26 mouse cellular contexts compared by ENCODE assay signal in genomic region chr17:29496211-29497070, GRCm38 (mm10). TPM values are rescaled to one million over a fixed set of nuclear protein-coding genes. Genes with fewer than 3 reads are reported as not detected.
DNase-seq lines count a peak whose midpoint lies in the region; ATAC-seq and TF ChIP-seq lines count a peak whose summit lies in the region.
"Had no signal": no experiment of that assay in that cellular context is flagged by ENCODE, and none has a peak within 500 bp of the region (broad histone marks: within the 10 kb centered on the region; RNA-seq: fewer than 3 reads in every experiment).

No protein-coding gene starts in this region.

- 0 out of 2 replicates have a peak overlapping the region, but pooled peaks have one; percentile 10 for H3K27ac ChIP-seq in lung, embryonic 14.5 days (ENCODE audit: low read depth)
- H3K27ac ChIP-seq in ES-Bruce4 (ENCODE audit: insufficient read depth, low read length), result 0 out of 2 replicates have a peak overlapping the region, but pooled peaks have one; percentile 22
- peak overlapping the region; percentile 84 for H3K27ac ChIP-seq in liver, postnatal 0 days (ENCODE audit: low read depth)
- H3K27ac ChIP-seq: forebrain, embryonic 12.5 days had no signal

- no peak for TF ChIP-seq POLR2A in ES-Bruce4 (IDR thresholded peaks at IDR 0.05; ENCODE audit: insufficient read depth, low read length)

- no peak overlapping the region for H3K4me3 ChIP-seq in lung, embryonic 14.5 days (ENCODE audit: low read depth, low read length)
- no peak overlapping the region for H3K4me3 ChIP-seq in ES-Bruce4 (ENCODE audit: low read depth, low read length)
- no peak overlapping the region for H3K4me3 ChIP-seq in liver, postnatal 0 days (ENCODE audit: low read depth, low read length)
- H3K4me3 ChIP-seq: forebrain, embryonic 12.5 days had no signal

- no peaks in the 10 kb centered on the region for H3K4me1 ChIP-seq in lung, embryonic 14.5 days (ENCODE audit: insufficient read depth)
- H3K4me1 ChIP-seq in ES-Bruce4 (ENCODE audit: control insufficient read depth, insufficient read depth, low read length), result peaks cover 2% of the 10 kb centered on the region
- peaks cover 55% of the 10 kb centered on the region for H3K4me1 ChIP-seq in liver, postnatal 0 days (ENCODE audit: insufficient read depth)

- no peaks in the 10 kb centered on the region for H3K27me3 ChIP-seq in lung, embryonic 14.5 days (ENCODE audit: insufficient read depth, low read length)
- H3K27me3 ChIP-seq in ES-Bruce4 (ENCODE audit: control insufficient read depth, insufficient read depth, low read length, poor library complexity, severe bottlenecking), result no peaks in the 10 kb centered on the region
- no peaks in the 10 kb centered on the region for H3K27me3 ChIP-seq in liver, postnatal 0 days (ENCODE audit: insufficient read depth, low read length)

- WGBS in lung, embryonic 14.5 days, result 77% methylated on average over 6 of the region's 6 CpGs
- WGBS in liver, postnatal 0 days (ENCODE audit: insufficient replicate concordance), result 71% methylated on average over 6 of the region's 6 CpGs

- no peak for TF ChIP-seq CTCF in lung, embryonic 14.5 days (IDR thresholded peaks at IDR 0.05; ENCODE audit: low read depth)
- no peak for TF ChIP-seq CTCF in ES-Bruce4 (IDR thresholded peaks at IDR 0.05; ENCODE audit: low read depth, low read length)
- TF ChIP-seq CTCF in liver, postnatal 0 days (IDR thresholded peaks at IDR 0.05; ENCODE audit: low read depth), result no peak

- peaks cover 24% of the 10 kb centered on the region for H3K36me3 ChIP-seq in lung, embryonic 14.5 days (ENCODE audit: insufficient read depth)
- H3K36me3 ChIP-seq in ES-Bruce4 (ENCODE audit: control insufficient read depth, insufficient read depth, low read length, poor library complexity, severe bottlenecking), result peaks cover 36% of the 10 kb centered on the region
- peaks cover 32% of the 10 kb centered on the region for H3K36me3 ChIP-seq in liver, postnatal 0 days (replicated peaks; ENCODE audit: insufficient read depth, low read length)

- H3K9me3 ChIP-seq in lung, embryonic 14.5 days (ENCODE audit: low read depth, low read length), result no peaks in the 10 kb centered on the region
- no peaks in the 10 kb centered on the region for H3K9me3 ChIP-seq in ES-Bruce4 (replicated peaks; ENCODE audit: control insufficient read depth, insufficient read depth, low read length, poor library complexity, severe bottlenecking)
- no peaks in the 10 kb centered on the region for H3K9me3 ChIP-seq in liver, postnatal 0 days (ENCODE audit: low read length)
- H3K9me3 ChIP-seq: forebrain, embryonic 12.5 days had no signal

- DNase-seq in lung, embryonic 14.5 days, result no peak
- no peak for DNase-seq in lung, adult 18-20 months
- DNase-seq in liver (peak; percentile 53), MN1 (ENCODE audit: low spot score) (no peak)
- no peak for DNase-seq in liver, postnatal 0 days
- no peak for DNase-seq in cerebellum, adult 18-20 months
- DNase-seq in kidney, adult 9 months, result no peak
- DNase-seq: adrenal gland, postnatal 25 days; cerebellum, adult 11-12 months; cerebellum, postnatal 36 days; heart, adult 11 months; kidney, adult 18-20 months; kidney, postnatal 14 days; left cerebral cortex, postnatal 4 days; right cerebral cortex, adult 18-20 months; thymus, postnatal 36 days had no signal

- no peak overlapping the region for H3K4me2 ChIP-seq in lung, embryonic 14.5 days
- peak overlapping the region; percentile 7; the same call in 1 of the 2 replicates for H3K4me2 ChIP-seq in liver, postnatal 0 days (ENCODE audit: low read depth, low read length)
- H3K4me2 ChIP-seq: forebrain, embryonic 12.5 days had no signal

- no peak for ATAC-seq in lung, embryonic 14.5 days (ENCODE audit: insufficient read depth)
- no peak; the same call in 1 of the 2 replicates for ATAC-seq in liver, postnatal 0 days

- no peak overlapping the region for H3K9ac ChIP-seq in lung, embryonic 14.5 days
- H3K9ac ChIP-seq in ES-Bruce4 (ENCODE audit: low read depth, poor library complexity, severe bottlenecking), result no peak overlapping the region
- peak overlapping the region; percentile 19 for H3K9ac ChIP-seq in liver, postnatal 0 days (replicated peaks)
- H3K9ac ChIP-seq: forebrain, embryonic 12.5 days had no signal

- no peak for TF ChIP-seq EP300 in ES-Bruce4 (IDR thresholded peaks at IDR 0.05; ENCODE audit: insufficient read depth, low read depth, low read length)
- peak; percentile 14; the same call in 1 of the 2 replicates for TF ChIP-seq EP300 in liver, postnatal 0 days (IDR thresholded peaks at IDR 0.05; ENCODE audit: low read depth)

RNA-seq across cellular contexts. Expression of gene Pim1, which starts 5.9 kb away (rescaled TPM):
- 14.1 and 16.0 TPM in 2 replicates for polyA plus RNA-seq in lung, embryonic 14.5 days (2014; fragmentation: Nextera tagmentation; extraction: Ambion mirVana)
- polyA plus RNA-seq in ES-Bruce4 (2011; ENCODE audit: insufficient read depth, insufficient read length, low read depth, missing spikeins), result 348 and 350 TPM in 2 replicates
- 35.6 and 57.1 TPM in 2 replicates for polyA plus RNA-seq in liver, postnatal 0 days (2015; fragmentation: Nextera tagmentation; extraction: Ambion mirVana)

RNA-seq across cellular contexts. Expression of gene Gm17657, which starts 53.0 kb away (rescaled TPM):
- not detected in 2 replicates for polyA plus RNA-seq in lung, embryonic 14.5 days (2014; fragmentation: Nextera tagmentation; extraction: Ambion mirVana)
- polyA plus RNA-seq in ES-Bruce4 (2011; ENCODE audit: insufficient read depth, insufficient read length, low read depth, missing spikeins), result 1.6 and 2.4 TPM in 2 replicates
- polyA plus RNA-seq in liver, postnatal 0 days (2015; fragmentation: Nextera tagmentation; extraction: Ambion mirVana), result not detected in 2 replicates
- polyA plus RNA-seq: forebrain, embryonic 12.5 days; frontal cortex, adult 2 months; heart, embryonic 16.5 days; hindbrain, embryonic 11.5 days; liver, adult 2 months; midbrain, postnatal 0 days; neural tube, embryonic 11.5 days; spleen, adult 2 months; stomach, embryonic 14.5 days had no signal

RNA-seq across cellular contexts. Expression of gene Tbc1d22b, which starts 53.1 kb away (rescaled TPM):
- polyA plus RNA-seq in lung, embryonic 14.5 days (2014; fragmentation: Nextera tagmentation; extraction: Ambion mirVana), result 17.4 TPM in 2 replicates
- 20.8 and 21.8 TPM in 2 replicates for polyA plus RNA-seq in ES-Bruce4 (2011; ENCODE audit: insufficient read depth, insufficient read length, low read depth, missing spikeins)
- polyA plus RNA-seq in liver, postnatal 0 days (2015; fragmentation: Nextera tagmentation; extraction: Ambion mirVana), result 1.9 and 2.1 TPM in 2 replicates

RNA-seq across cellular contexts. Expression of gene Tmem217, which starts 55.7 kb away (rescaled TPM):
- polyA plus RNA-seq in lung, embryonic 14.5 days (2014; fragmentation: Nextera tagmentation; extraction: Ambion mirVana), result 0.43 and 0.46 TPM in 2 replicates
- not detected in 2 replicates for polyA plus RNA-seq in ES-Bruce4 (2011; ENCODE audit: insufficient read depth, insufficient read length, low read depth, missing spikeins)
- polyA plus RNA-seq in liver, postnatal 0 days (2015; fragmentation: Nextera tagmentation; extraction: Ambion mirVana), result not detected in 2 replicates
- polyA plus RNA-seq: liver, adult 2 months; spleen, adult 2 months had no signal

Comparison
In these comparisons a context has a peak if more than half of its experiments do, and no peak if none do; other contexts are left out.
1. H3K27ac ChIP-seq: peak in every context shown above with its lines; median percentile 84 in liver, postnatal 0 days; 22 in ES-Bruce4; 10 in lung, embryonic 14.5 days.